Mouse (Mus musculus) thymus, postnatal 14 days (tissue): ENCODE measurements at regions not wholly inside any gene's neighbourhood (a gene's known extent, or its start where the extent isn't known, plus 50 kb on each side); places are given as distances from the start of the nearest gene placed in this dataset.

Experiments used
- DNase-seq: peaks from one replicate; pipeline ENCODE4 v3.0.0; 2021

- no peak for DNase-seq
These were observed 155.2 kb downstream of the 9530068E07Rik start for GRCm38 (mm10) chr11:52551451-52551850.

GRCm38 (mm10) chr11:52552860-52553259 is 156.6 kb downstream of the 9530068E07Rik start:
- no peak for DNase-seq

- no peak for DNase-seq
These were observed 161.6 kb downstream of the 9530068E07Rik start for GRCm38 (mm10) chr11:52557836-52558235.

GRCm38 (mm10) chr11:52558782-52559181 is 162.6 kb downstream of the 9530068E07Rik start:
- DNase-seq: no peak

GRCm38 (mm10) chr11:52561281-52561680 is 165.1 kb downstream of the 9530068E07Rik start:
- no peak for DNase-seq

GRCm38 (mm10) chr11:52565457-52565856 is 169.2 kb downstream of the 9530068E07Rik start:
- DNase-seq: no peak

- no peak for DNase-seq
These were observed 169.8 kb downstream of the 9530068E07Rik start for GRCm38 (mm10) chr11:52566026-52566425.

- no peak for DNase-seq
These were observed 171.9 kb downstream of the 9530068E07Rik start for GRCm38 (mm10) chr11:52567945-52568687.

GRCm38 (mm10) chr11:52568794-52569193 is 172.6 kb downstream of the 9530068E07Rik start:
- no peak for DNase-seq

GRCm38 (mm10) chr11:52569759-52570158 is 173.5 kb downstream of the 9530068E07Rik start:
- no peak for DNase-seq

GRCm38 (mm10) chr11:52578471-52578870 is 182.2 kb downstream of the 9530068E07Rik start:
- DNase-seq: no peak

GRCm38 (mm10) chr11:52579764-52580377 is 183.6 kb downstream of the 9530068E07Rik start:
- DNase-seq: no peak

- no peak for DNase-seq
These were observed 172.7 kb upstream of the Fstl4 start for GRCm38 (mm10) chr11:52591596-52592180.

GRCm38 (mm10) chr11:52594092-52594491 is 170.3 kb upstream of the Fstl4 start:
- no peak for DNase-seq

GRCm38 (mm10) chr11:52601196-52601595 is 163.2 kb upstream of the Fstl4 start:
- no peak for DNase-seq

- DNase-seq: no peak
These were observed 162.3 kb upstream of the Fstl4 start for GRCm38 (mm10) chr11:52602061-52602561.

GRCm38 (mm10) chr11:52602796-52603195 is 161.6 kb upstream of the Fstl4 start:
- no peak for DNase-seq

- peak; percentile 7 for DNase-seq
These were observed 153.7 kb upstream of the Fstl4 start for GRCm38 (mm10) chr11:52610681-52611165.

- no peak for DNase-seq
These were observed 148.8 kb upstream of the Fstl4 start for GRCm38 (mm10) chr11:52615622-52616021.

- DNase-seq: no peak
These were observed 145.8 kb upstream of the Fstl4 start for GRCm38 (mm10) chr11:52618646-52619045.

GRCm38 (mm10) chr11:52622861-52623260 is 141.6 kb upstream of the Fstl4 start:
- no peak for DNase-seq

GRCm38 (mm10) chr11:52628875-52629274 is 135.6 kb upstream of the Fstl4 start:
- DNase-seq: no peak

- DNase-seq: peak; percentile 7
These were observed 134.7 kb upstream of the Fstl4 start for GRCm38 (mm10) chr11:52629776-52630175.

- no peak for DNase-seq
These were observed 132.9 kb upstream of the Fstl4 start for GRCm38 (mm10) chr11:52631579-52631978.
